Mouse (Mus musculus) cerebellum, adult 11 months (tissue): ENCODE measurements at regions not wholly inside any gene's neighbourhood (a gene's known extent, or its start where the extent isn't known, plus 50 kb on each side); places are given as distances from the start of the nearest gene placed in this dataset.

Experiments used
- DNase-seq: peaks from one replicate; pipeline ENCODE4 v3.0.0; 2022

GRCm38 (mm10) chr5:95864252-95864651 is 88.5 kb downstream of the E330014E10Rik start:
- DNase-seq = no peak

GRCm38 (mm10) chr5:95864725-95865492 is 89.1 kb downstream of the E330014E10Rik start:
- DNase-seq = no peak

GRCm38 (mm10) chr5:95865516-95865915 is 89.7 kb downstream of the E330014E10Rik start:
- DNase-seq = no peak

- DNase-seq = no peak
Observed at GRCm38 (mm10) chr5:95866848-95867495, 89.8 kb upstream of the Cxcl13 start.

GRCm38 (mm10) chr5:95870336-95870845 is 86.4 kb upstream of the Cxcl13 start:
- no peak for DNase-seq

GRCm38 (mm10) chr5:95874969-95875368 is 81.8 kb upstream of the Cxcl13 start:
- DNase-seq = no peak

- DNase-seq = peak; percentile 5
Observed at GRCm38 (mm10) chr5:95880914-95881313, 75.8 kb upstream of the Cxcl13 start.
